Mouse (Mus musculus) v-Abl transformed pro-B cells (cell line): Measurements from ENCODE around the gene Eid2b.

Experiments used
- in situ Hi-C, 2 experiments: fragments of 400-800 bp; cut with MboI; formaldehyde crosslinking; loops; one replicate each; pipeline ENCODE4 v1.15.1; 2025; ENCODE audit not compliant: unreplicated experiment in 2 of 2

Eid2b gene

GRCm38 (mm10) chr7:28298837-28299625 is 21.5 kb downstream of the Eid2b start:
- in situ Hi-C loops = loop anchor here in 1 of 2 experiments (10.0 kb wide), 1 partner anchor 244 kb away; the partner anchor contains the start of gene Psmc4

- in situ Hi-C loops = loop anchor here (5.0 to 25.0 kb wide), 4 partner anchors 155 to 640 kb away; partner anchors contain the start of genes Map3k10 (in 1 of the 2), Ttc9b (in 1 of the 2) and Zfp607b (in 1 of the 2)
Observed at GRCm38 (mm10) chr7:28301616-28302433, 24.3 kb downstream of the Eid2b start, which contains the start of gene Dll3. Gene Dll3 (minus strand): TSS chr7:28302238.

- in situ Hi-C loops = loop anchor here (10.0 to 25.0 kb wide), 2 partner anchors 621 to 643 kb away; partner anchors contain the start of genes Map3k10 (in 1 of the 2), Ttc9b (in 1 of the 2) and Zfp607b (in 1 of the 2)
Observed at GRCm38 (mm10) chr7:28305641-28306040, 28.1 kb downstream of the Eid2b start.

- in situ Hi-C loops = loop anchor here (10.0 to 25.0 kb wide), 2 partner anchors 621 to 644 kb away; partner anchors contain the start of genes Map3k10 (in 1 of the 2), Ttc9b (in 1 of the 2) and Zfp607b (in 1 of the 2)
Observed at GRCm38 (mm10) chr7:28306216-28306615, 28.7 kb downstream of the Eid2b start.

- in situ Hi-C loops = loop anchor here (10.0 to 25.0 kb wide), 2 partner anchors 625 to 647 kb away; partner anchors contain the start of genes Map3k10 (in 1 of the 2), Ttc9b (in 1 of the 2) and Zfp607b (in 1 of the 2)
Observed at GRCm38 (mm10) chr7:28309737-28310136, 32.2 kb downstream of the Eid2b start.

GRCm38 (mm10) chr7:28311151-28311925 is 33.8 kb downstream of the Eid2b start:
- in situ Hi-C loops = loop anchor here in 1 of 2 experiments (25.0 kb wide), 1 partner anchor 649 kb away; the partner anchor contains the start of genes Map3k10 and Ttc9b

- in situ Hi-C loops = loop anchor here in 1 of 2 experiments (25.0 kb wide), 1 partner anchor 650 kb away; the partner anchor contains the start of genes Map3k10 and Ttc9b
Observed at GRCm38 (mm10) chr7:28311926-28312543, 34.5 kb downstream of the Eid2b start, which contains the start of gene Timm50. Gene Timm50 (minus strand): TSS chr7:28312072.

- in situ Hi-C loops = loop anchor here in 1 of 2 experiments (25.0 kb wide), 1 partner anchor 656 kb away; the partner anchor contains the start of genes Map3k10 and Ttc9b
Observed at GRCm38 (mm10) chr7:28318036-28318435, 40.5 kb downstream of the Eid2b start.

- in situ Hi-C loops = loop anchor here in 1 of 2 experiments (25.0 kb wide), 1 partner anchor 656 kb away; the partner anchor contains the start of genes Map3k10 and Ttc9b
Observed at GRCm38 (mm10) chr7:28318714-28319113, 41.2 kb downstream of the Eid2b start.

- in situ Hi-C loops = loop anchor here in 1 of 2 experiments (25.0 kb wide), 1 partner anchor 660 kb away; the partner anchor contains the start of genes Map3k10 and Ttc9b
Observed at GRCm38 (mm10) chr7:28321974-28322720, 44.6 kb downstream of the Eid2b start.

- in situ Hi-C loops = no loop called here
Observed at GRCm38 (mm10) chr7:28325293-28325692, 47.8 kb downstream of the Eid2b start.

GRCm38 (mm10) chr7:28326457-28326856 is 48.9 kb downstream of the Eid2b start:
- in situ Hi-C loops = no loop called here

- in situ Hi-C loops = no loop called here
Observed at GRCm38 (mm10) chr7:28328260-28328659, 50.7 kb downstream of the Eid2b start.
